Mouse (Mus musculus): ENCODE data around the gene Cpm. TPM values are rescaled to one million over a fixed set of nuclear protein-coding genes. Genes with fewer than 3 reads are reported as not detected.

The Cpm gene
- polyA plus RNA-seq, 1 experiment from 2014 or later, result 23.5 TPM

GRCm38 (mm10) chr10:117608988-117609809 lies 20.1 kb upstream of the Cpm start:
- no peaks in the 10 kb centered on the region for H3K4me1 ChIP-seq (ENCODE audit: insufficient read depth)
- no peaks in the 10 kb centered on the region for H3K36me3 ChIP-seq (ENCODE audit: insufficient read depth)
- no peak for TF ChIP-seq CTCF (IDR thresholded peaks at IDR 0.05; ENCODE audit: low read depth)
- H3K27ac ChIP-seq (ENCODE audit: low read depth), result no peak overlapping the region
- no peak overlapping the region for H3K9ac ChIP-seq
- H3K4me3 ChIP-seq (ENCODE audit: low read depth, low read length), result no peak overlapping the region
- no peak for ATAC-seq (ENCODE audit: insufficient read depth)
- H3K4me2 ChIP-seq, result no peak overlapping the region
- no peaks in the 10 kb centered on the region for H3K27me3 ChIP-seq (ENCODE audit: insufficient read depth, low read length)
- DNase-seq, result no peak
- 85% methylated on average over 7 of the region's 7 CpGs for WGBS
- no peaks in the 10 kb centered on the region for H3K9me3 ChIP-seq (ENCODE audit: low read depth, low read length)

- H3K9ac ChIP-seq, result no peak overlapping the region
- no peaks in the 10 kb centered on the region for H3K36me3 ChIP-seq (ENCODE audit: insufficient read depth)
- no peak overlapping the region for H3K4me3 ChIP-seq (ENCODE audit: low read depth, low read length)
- H3K4me2 ChIP-seq, result no peak overlapping the region
- no peak for DNase-seq
- no peaks in the 10 kb centered on the region for H3K9me3 ChIP-seq (ENCODE audit: low read depth, low read length)
- no peak for TF ChIP-seq CTCF (IDR thresholded peaks at IDR 0.05; ENCODE audit: low read depth)
- no peak overlapping the region for H3K27ac ChIP-seq (ENCODE audit: low read depth)
- no peaks in the 10 kb centered on the region for H3K27me3 ChIP-seq (ENCODE audit: insufficient read depth, low read length)
- ATAC-seq (ENCODE audit: insufficient read depth), result no peak
- WGBS, result 58% methylated on average over 6 of the region's 6 CpGs
- no peaks in the 10 kb centered on the region for H3K4me1 ChIP-seq (ENCODE audit: insufficient read depth)
These were observed 19.6 kb upstream of the Cpm start for GRCm38 (mm10) chr10:117609810-117610090.

- Histone ChIP-seq H3K27ac (ENCODE audit: low read depth) (no peak overlapping the region), H3K9me3 (ENCODE audit: low read depth, low read length) (no peaks in the 10 kb centered on the region), H3K36me3 (ENCODE audit: insufficient read depth) (no peaks in the 10 kb centered on the region), H3K9ac (no peak overlapping the region), H3K4me1 (ENCODE audit: insufficient read depth) (no peaks in the 10 kb centered on the region), H3K4me3 (ENCODE audit: low read depth, low read length) (no peak overlapping the region), H3K27me3 (ENCODE audit: insufficient read depth, low read length) (no peaks in the 10 kb centered on the region), H3K4me2 (no peak overlapping the region)
- no peak for DNase-seq
- no peak for TF ChIP-seq CTCF (IDR thresholded peaks at IDR 0.05; ENCODE audit: low read depth)
- no peak for ATAC-seq (ENCODE audit: insufficient read depth)
- 48% methylated on average over 5 of the region's 5 CpGs for WGBS
These were observed 19.0 kb upstream of the Cpm start for GRCm38 (mm10) chr10:117610160-117610764.

- ATAC-seq (ENCODE audit: insufficient read depth), result no peak
- Histone ChIP-seq H3K4me3 (ENCODE audit: low read depth, low read length) (no peak overlapping the region), H3K27ac (ENCODE audit: low read depth) (no peak overlapping the region)
These were observed 18.4 kb upstream of the Cpm start for GRCm38 (mm10) chr10:117610794-117611384.

GRCm38 (mm10) chr10:117611503-117611902 lies 17.8 kb upstream of the Cpm start:
- H3K9ac ChIP-seq, result no peak overlapping the region
- DNase-seq, result no peak
- 87% methylated on average over 2 of the region's 2 CpGs for WGBS
- no peaks in the 10 kb centered on the region for H3K9me3 ChIP-seq (ENCODE audit: low read depth, low read length)
- H3K36me3 ChIP-seq (ENCODE audit: insufficient read depth), result no peaks in the 10 kb centered on the region
- no peaks in the 10 kb centered on the region for H3K27me3 ChIP-seq (ENCODE audit: insufficient read depth, low read length)
- no peak overlapping the region for H3K4me2 ChIP-seq
- no peaks in the 10 kb centered on the region for H3K4me1 ChIP-seq (ENCODE audit: insufficient read depth)
- no peak overlapping the region for H3K4me3 ChIP-seq (ENCODE audit: low read depth, low read length)
- no peak for TF ChIP-seq CTCF (IDR thresholded peaks at IDR 0.05; ENCODE audit: low read depth)
- no peak overlapping the region for H3K27ac ChIP-seq (ENCODE audit: low read depth)
- ATAC-seq (ENCODE audit: insufficient read depth), result no peak

More at GRCm38 (mm10) chr10:117610794-117611384, 18.4 kb upstream of the Cpm start:
- TF ChIP-seq CTCF (IDR thresholded peaks at IDR 0.05; ENCODE audit: low read depth), result no peak
- H3K27me3 ChIP-seq (ENCODE audit: insufficient read depth, low read length), result no peaks in the 10 kb centered on the region
- no peak overlapping the region for H3K9ac ChIP-seq
- H3K4me2 ChIP-seq, result no peak overlapping the region
- no peak for DNase-seq
- 78% methylated on average over 2 of the region's 2 CpGs for WGBS
- no peaks in the 10 kb centered on the region for H3K36me3 ChIP-seq (ENCODE audit: insufficient read depth)
- no peaks in the 10 kb centered on the region for H3K9me3 ChIP-seq (ENCODE audit: low read depth, low read length)
- H3K4me1 ChIP-seq (ENCODE audit: insufficient read depth), result no peaks in the 10 kb centered on the region

GRCm38 (mm10) chr10:117611976-117612375 lies 17.3 kb upstream of the Cpm start:
- no peak overlapping the region for H3K9ac ChIP-seq
- H3K27me3 ChIP-seq (ENCODE audit: insufficient read depth, low read length), result no peaks in the 10 kb centered on the region
- H3K4me3 ChIP-seq (ENCODE audit: low read depth, low read length), result no peak overlapping the region
- no peak overlapping the region for H3K27ac ChIP-seq (ENCODE audit: low read depth)
- H3K9me3 ChIP-seq (ENCODE audit: low read depth, low read length), result no peaks in the 10 kb centered on the region
- H3K4me1 ChIP-seq (ENCODE audit: insufficient read depth), result no peaks in the 10 kb centered on the region
- H3K36me3 ChIP-seq (ENCODE audit: insufficient read depth), result no peaks in the 10 kb centered on the region
- ATAC-seq (ENCODE audit: insufficient read depth) (no peak), DNase-seq (no peak)
- 72% methylated on average over 2 of the region's 2 CpGs for WGBS
- no peak overlapping the region for H3K4me2 ChIP-seq
- TF ChIP-seq CTCF (IDR thresholded peaks at IDR 0.05; ENCODE audit: low read depth), result no peak
